Mouse (Mus musculus) embryonic facial prominence, embryonic 15.5 days (tissue): Measurements from ENCODE around the gene Tek. TPM values are rescaled to one million over a fixed set of nuclear protein-coding genes. Genes with fewer than 3 reads are reported as not detected.
"Not testable (repeated sequence)": the region's sequence is repeated elsewhere in the genome, so short reads cannot be mapped to it uniquely, and the experiment has no call there.

ENCODE experiments used
- ATAC-seq: fragments of 200-750 bp; cut with Nextera tagmentation; 2 replicates; pipeline ENCODE4 v1.8.0; 2017; ENCODE audit warnings: low read depth, moderate TSS enrichment; ENCODE audit not compliant: insufficient number of reproducible peaks, low FRiP score, low TSS enrichment
- H3K27ac ChIP-seq: fragments of 300-500 bp; sonication (generic); replicated peaks from 2 replicates; pipeline ENCODE4 v1.5.1; 2015; ENCODE audit warnings: mild to moderate bottlenecking, inconsistent platforms
- H3K27me3 ChIP-seq: fragments of 300-500 bp; sonication (generic); 2 replicates; pipeline ENCODE4 v1.6.1; 2015; ENCODE audit warnings: inconsistent platforms
- H3K36me3 ChIP-seq: fragments of 300-500 bp; sonication (generic); 2 replicates; pipeline ENCODE4 v1.6.1; 2015; ENCODE audit warnings: mild to moderate bottlenecking, inconsistent platforms
- H3K4me1 ChIP-seq: fragments of 300-500 bp; sonication (generic); 2 replicates; pipeline ENCODE4 v1.6.1; 2015; ENCODE audit warnings: inconsistent platforms
- H3K4me2 ChIP-seq: fragments of 300-500 bp; sonication (generic); replicated peaks from 2 replicates; pipeline ENCODE4 v1.6.1; 2015; ENCODE audit warnings: mild to moderate bottlenecking, inconsistent platforms
- H3K4me3 ChIP-seq: fragments of 300-500 bp; sonication (generic); replicated peaks from 2 replicates; pipeline ENCODE4 v1.5.1; 2015; ENCODE audit warnings: mild to moderate bottlenecking, inconsistent platforms
- H3K9ac ChIP-seq: fragments of 300-500 bp; sonication (generic); 2 replicates; pipeline ENCODE4 v1.6.1; 2015; ENCODE audit warnings: inconsistent platforms
- H3K9me3 ChIP-seq: fragments of 300-500 bp; sonication (generic); replicated peaks from 2 replicates; pipeline ENCODE4 v1.6.1; 2016; ENCODE audit warnings: inconsistent platforms
- WGBS: fragments of 180-500 bp; shearing (Covaris S2); methylation state at CpG from one replicate; pipeline ENCODE4 v1.1.7; 2015; 5-methylcytosine and 5-hydroxymethylcytosine counted together
- polyA plus RNA-seq: library from polyadenylated mRNA; unstranded; fragments of >200 nt; fragmentation: Nextera tagmentation; extraction: Ambion mirVana; gene quantifications from 2 replicates; pipeline ENCODE4 v1.2.1, GENCODE M21; 2015

The Tek gene
- 13.1 and 14.8 TPM in 2 replicates for polyA plus RNA-seq

DNA sequence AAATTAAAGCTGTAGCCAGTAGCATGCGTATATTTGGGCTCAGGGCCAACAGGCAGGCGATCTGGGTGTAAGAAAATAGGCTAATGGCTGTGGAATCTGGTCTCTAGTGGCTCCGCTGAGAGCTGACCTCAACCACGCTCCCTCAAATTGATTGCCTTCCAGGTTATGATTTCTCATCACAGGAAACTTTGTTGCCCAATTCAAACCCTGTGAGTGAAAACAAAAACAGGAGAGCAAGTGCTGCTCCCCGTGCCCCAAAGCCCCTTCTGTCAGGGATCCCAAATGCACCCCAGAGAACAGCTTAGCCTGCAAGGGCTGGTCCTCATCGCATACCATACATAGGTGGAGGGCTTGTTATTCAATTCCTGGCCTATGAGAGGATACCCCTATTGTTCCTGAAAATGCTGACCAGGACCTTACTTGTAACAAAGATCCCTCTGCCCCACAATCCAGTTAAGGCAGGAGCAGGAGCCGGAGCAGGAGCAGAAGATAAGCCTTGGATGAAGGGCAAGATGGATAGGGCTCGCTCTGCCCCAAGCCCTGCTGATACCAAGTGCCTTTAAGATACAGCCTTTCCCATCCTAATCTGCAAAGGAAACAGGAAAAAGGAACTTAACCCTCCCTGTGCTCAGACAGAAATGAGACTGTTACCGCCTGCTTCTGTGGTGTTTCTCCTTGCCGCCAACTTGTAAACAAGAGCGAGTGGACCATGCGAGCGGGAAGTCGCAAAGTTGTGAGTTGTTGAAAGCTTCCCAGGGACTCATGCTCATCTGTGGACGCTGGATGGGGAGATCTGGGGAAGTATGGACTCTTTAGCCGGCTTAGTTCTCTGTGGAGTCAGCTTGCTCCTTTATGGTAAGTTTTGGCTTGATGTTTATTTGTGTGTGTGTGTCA is at the start of gene Tek:
Gene Tek, plus strand, starts transcription at position 452 of the 894 bp plus-strand sequence.
- Histone ChIP-seq H3K4me1 (peaks cover 7% of the 10 kb centered on the region), H3K36me3 (no peaks in the 10 kb centered on the region), H3K27ac (no peak within 1 kb of the TSS; the same call in 1 of the 2 replicates), H3K9me3 (no peaks in the 10 kb centered on the region), H3K4me3 (peak within 1 kb of the TSS; percentile 22), H3K4me2 (no peak within 1 kb of the TSS), H3K27me3 (no peaks in the 10 kb centered on the region), H3K9ac (no peak within 1 kb of the TSS)
- 56% methylated on average over 16 of the region's 16 CpGs for WGBS
- ATAC-seq, result no peak

DNA sequence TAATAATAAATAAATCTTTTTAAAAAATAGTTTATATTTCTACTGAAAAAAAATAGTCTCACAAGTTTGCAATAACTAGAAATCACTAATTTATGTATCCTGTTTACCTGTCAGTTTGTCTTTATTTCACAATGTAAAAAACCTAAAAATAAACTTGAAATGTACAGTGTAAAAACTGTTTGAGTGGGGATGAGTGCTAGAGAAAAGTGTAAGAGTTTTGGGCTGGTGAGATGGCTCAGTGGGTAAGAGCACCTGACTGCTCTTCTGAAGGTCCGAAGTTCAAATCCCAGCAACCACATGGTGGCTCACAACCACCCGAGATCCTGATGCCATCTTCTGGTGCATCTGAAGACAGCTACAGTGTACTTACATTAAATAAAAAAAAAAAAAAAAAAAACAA is 49.3 kb upstream of the Tek start:
- not testable (repeated sequence) for H3K9me3 ChIP-seq, H3K4me1 ChIP-seq, H3K4me2 ChIP-seq, H3K27me3 ChIP-seq, ATAC-seq, H3K27ac ChIP-seq, H3K4me3 ChIP-seq, H3K9ac ChIP-seq
- H3K36me3 ChIP-seq, result peaks cover 20% of the 10 kb centered on the region; the same call in 1 of the 2 replicates
- 79% methylated on average over 2 of the region's 2 CpGs for WGBS

DNA sequence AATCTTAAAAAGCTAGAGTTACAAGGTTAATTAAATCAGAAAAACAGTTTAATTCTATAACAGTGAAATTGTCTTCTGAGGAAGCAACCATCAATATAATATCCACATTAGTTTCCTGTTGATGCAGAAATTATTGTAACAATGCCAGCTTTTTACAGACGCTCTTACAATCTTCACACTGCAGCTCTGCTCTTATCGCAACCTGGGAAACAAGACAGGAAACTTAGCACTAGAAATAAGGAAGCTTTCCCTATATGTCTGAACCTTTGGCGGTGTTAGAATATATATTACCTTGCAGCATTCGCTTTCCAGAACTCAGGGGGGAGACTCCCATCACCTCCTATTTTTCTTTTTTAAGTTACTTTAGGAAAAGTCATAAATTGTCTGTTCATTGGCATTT is 48.0 kb upstream of the Tek start:
- WGBS, result 82% methylated on average over 4 of the region's 4 CpGs
- no peak for ATAC-seq
- Histone ChIP-seq H3K4me3 (no peak overlapping the region), H3K27ac (no peak overlapping the region), H3K4me1 (no peaks in the 10 kb centered on the region), H3K36me3 (peaks cover 20% of the 10 kb centered on the region; the same call in 1 of the 2 replicates), H3K9ac (no peak overlapping the region), H3K9me3 (no peaks in the 10 kb centered on the region), H3K27me3 (no peaks in the 10 kb centered on the region), H3K4me2 (no peak overlapping the region)

DNA sequence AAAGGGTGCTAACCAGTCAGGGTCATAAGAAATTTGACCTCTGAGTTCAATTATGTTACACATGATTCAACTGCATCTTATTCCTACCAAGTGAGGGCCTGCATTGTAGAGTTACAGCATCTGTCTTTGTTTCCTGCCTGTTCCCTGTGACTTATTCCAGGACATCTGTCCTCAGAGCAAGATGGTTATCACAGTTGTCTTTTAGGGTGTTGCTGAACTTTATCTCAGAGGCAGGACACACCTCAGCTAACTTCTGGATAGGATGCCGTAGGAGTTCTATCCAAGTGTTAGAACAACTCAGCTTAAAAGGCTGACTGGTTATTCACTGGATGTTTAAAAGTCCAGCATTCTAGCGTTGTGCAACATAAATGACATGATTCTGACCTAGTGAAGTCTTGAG is 46.9 kb upstream of the Tek start:
- 85% methylated on average over 2 of the region's 2 CpGs for WGBS
- no peaks in the 10 kb centered on the region for H3K4me1 ChIP-seq
- H3K9me3 ChIP-seq, result no peaks in the 10 kb centered on the region
- ATAC-seq, result no peak
- no peak overlapping the region for H3K9ac ChIP-seq
- H3K27ac ChIP-seq, result no peak overlapping the region
- no peak overlapping the region for H3K4me3 ChIP-seq
- peaks cover 16% of the 10 kb centered on the region; the same call in 1 of the 2 replicates for H3K36me3 ChIP-seq
- H3K4me2 ChIP-seq, result no peak overlapping the region
- H3K27me3 ChIP-seq, result no peaks in the 10 kb centered on the region

DNA sequence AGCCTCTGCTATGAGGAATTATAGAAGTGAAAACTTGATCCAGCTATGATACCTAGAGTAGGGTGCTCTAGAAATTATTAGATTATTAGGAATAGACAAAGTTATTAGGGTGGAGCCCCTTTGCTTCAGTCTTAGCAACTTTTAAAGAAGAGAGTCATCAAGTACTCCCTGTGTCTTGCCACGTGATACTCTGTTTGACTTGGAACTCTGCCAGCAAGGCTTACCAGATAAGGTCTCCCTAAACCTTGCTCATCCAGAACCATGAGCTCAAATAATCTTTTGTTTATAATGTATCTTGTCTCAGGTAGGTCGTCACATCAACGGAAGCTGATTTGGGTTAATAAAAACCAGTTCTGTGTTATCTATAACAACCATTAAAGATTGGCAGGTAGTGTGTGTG is 42.7 kb upstream of the Tek start:
- no peaks in the 10 kb centered on the region for H3K4me1 ChIP-seq
- H3K4me2 ChIP-seq, result no peak overlapping the region
- H3K9ac ChIP-seq, result no peak overlapping the region
- no peaks in the 10 kb centered on the region for H3K27me3 ChIP-seq
- ATAC-seq, result no peak
- H3K27ac ChIP-seq, result no peak overlapping the region
- no peaks in the 10 kb centered on the region for H3K36me3 ChIP-seq
- H3K4me3 ChIP-seq, result no peak overlapping the region
- 73% methylated on average over 3 of the region's 3 CpGs for WGBS
- no peaks in the 10 kb centered on the region for H3K9me3 ChIP-seq

DNA sequence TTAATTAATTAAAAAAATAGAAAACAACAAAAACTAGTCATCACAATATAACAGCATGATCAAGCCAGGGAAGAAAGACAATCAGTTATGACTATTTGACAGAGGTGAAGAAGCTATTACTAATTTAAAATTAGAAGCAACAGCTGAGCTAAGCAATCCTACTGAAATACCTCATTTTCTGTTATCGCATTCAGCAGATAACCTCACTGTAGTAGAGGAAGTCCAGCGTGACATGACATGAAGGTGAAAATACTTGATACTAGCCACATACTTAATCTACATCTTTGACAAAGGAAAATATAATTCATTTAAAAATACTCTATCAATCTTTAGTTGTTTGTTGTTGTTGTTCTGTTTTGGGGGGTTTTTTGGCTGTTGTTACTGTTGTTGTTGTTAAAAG is 28.1 kb upstream of the Tek start:
- Histone ChIP-seq H3K4me3 (no peak overlapping the region), H3K27ac (no peak overlapping the region), H3K36me3 (no peaks in the 10 kb centered on the region), H3K4me2 (no peak overlapping the region), H3K9ac (no peak overlapping the region), H3K27me3 (no peaks in the 10 kb centered on the region), H3K4me1 (no peaks in the 10 kb centered on the region), H3K9me3 (no peaks in the 10 kb centered on the region)
- 95% methylated on average over 2 of the region's 2 CpGs for WGBS
- ATAC-seq, result no peak

DNA sequence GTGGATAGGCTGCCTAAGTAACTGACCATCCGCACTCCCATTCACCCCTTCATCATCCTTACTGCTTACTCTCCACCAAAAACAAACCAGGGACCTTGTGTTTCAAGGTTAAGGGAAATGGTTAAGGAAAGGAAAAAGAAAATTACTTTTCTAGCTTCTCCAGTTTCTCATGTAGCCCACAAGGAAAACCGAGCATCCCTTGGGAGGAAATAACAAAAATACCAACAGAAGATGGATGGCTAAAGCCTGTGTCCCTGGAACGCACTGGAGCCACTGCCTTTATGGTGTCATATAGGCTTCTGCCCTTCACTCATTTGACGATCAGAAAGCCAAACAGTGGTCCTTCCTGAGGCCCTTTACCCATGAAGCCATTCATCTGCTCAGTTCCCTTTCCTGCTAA is 27.7 kb upstream of the Tek start:
- Histone ChIP-seq H3K4me2 (no peak overlapping the region), H3K4me1 (no peaks in the 10 kb centered on the region), H3K4me3 (no peak overlapping the region), H3K9ac (no peak overlapping the region), H3K27me3 (no peaks in the 10 kb centered on the region), H3K27ac (no peak overlapping the region), H3K36me3 (no peaks in the 10 kb centered on the region), H3K9me3 (no peaks in the 10 kb centered on the region)
- no peak for ATAC-seq
- 55% methylated on average over 4 of the region's 4 CpGs for WGBS

DNA sequence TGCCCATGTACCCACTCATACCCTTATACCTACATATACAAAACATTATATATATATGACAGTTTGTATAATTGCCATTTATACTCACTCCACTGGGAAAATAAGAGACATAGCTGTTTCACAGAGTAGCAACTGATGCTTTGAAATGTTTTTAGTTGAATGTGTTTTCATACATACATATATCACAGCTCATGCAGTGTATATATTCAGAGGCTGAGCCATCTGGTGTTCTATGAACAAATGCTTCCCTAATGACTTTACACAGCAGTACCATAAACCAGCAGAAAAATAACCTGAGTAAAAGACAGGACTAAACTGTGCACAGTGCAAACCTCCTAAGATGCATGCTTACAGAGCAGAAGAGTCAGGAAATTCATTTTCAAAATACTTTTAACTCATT is 25.3 kb upstream of the Tek start:
- H3K9ac ChIP-seq, result no peak overlapping the region
- no peaks in the 10 kb centered on the region for H3K4me1 ChIP-seq
- no peak overlapping the region for H3K4me3 ChIP-seq
- no peak overlapping the region for H3K4me2 ChIP-seq
- H3K27me3 ChIP-seq, result no peaks in the 10 kb centered on the region
- no peak overlapping the region for H3K27ac ChIP-seq
- no peaks in the 10 kb centered on the region for H3K9me3 ChIP-seq
- H3K36me3 ChIP-seq, result no peaks in the 10 kb centered on the region
- ATAC-seq, result no peak

DNA sequence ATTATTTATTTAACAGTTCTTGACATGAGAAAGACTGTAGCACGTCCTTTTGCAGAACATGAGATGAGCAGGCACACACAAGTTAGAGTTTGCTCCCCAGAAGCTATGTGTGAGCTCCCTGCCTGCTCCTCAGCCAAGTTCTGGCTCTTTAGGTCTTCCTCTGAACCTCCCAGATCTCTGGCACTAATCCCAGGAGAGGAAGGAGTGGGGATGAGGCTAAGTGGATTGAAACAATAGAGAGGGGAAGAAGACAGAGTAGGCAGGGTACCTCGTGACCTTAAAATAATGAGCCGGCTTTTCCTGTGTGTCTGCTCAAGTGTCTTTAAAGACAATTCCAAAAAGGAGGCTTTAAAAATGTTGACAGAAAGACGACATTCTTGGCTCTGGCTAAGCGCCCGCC is 23.9 kb upstream of the Tek start:
- 38% methylated on average over 6 of the region's 6 CpGs for WGBS
- Histone ChIP-seq H3K27ac (peak overlapping the region; percentile 63; the same call in 1 of the 2 replicates), H3K4me2 (no peak overlapping the region), H3K9ac (no peak overlapping the region), H3K9me3 (no peaks in the 10 kb centered on the region), H3K4me3 (no peak overlapping the region), H3K4me1 (no peaks in the 10 kb centered on the region), H3K27me3 (no peaks in the 10 kb centered on the region), H3K36me3 (no peaks in the 10 kb centered on the region)
- no peak for ATAC-seq

DNA sequence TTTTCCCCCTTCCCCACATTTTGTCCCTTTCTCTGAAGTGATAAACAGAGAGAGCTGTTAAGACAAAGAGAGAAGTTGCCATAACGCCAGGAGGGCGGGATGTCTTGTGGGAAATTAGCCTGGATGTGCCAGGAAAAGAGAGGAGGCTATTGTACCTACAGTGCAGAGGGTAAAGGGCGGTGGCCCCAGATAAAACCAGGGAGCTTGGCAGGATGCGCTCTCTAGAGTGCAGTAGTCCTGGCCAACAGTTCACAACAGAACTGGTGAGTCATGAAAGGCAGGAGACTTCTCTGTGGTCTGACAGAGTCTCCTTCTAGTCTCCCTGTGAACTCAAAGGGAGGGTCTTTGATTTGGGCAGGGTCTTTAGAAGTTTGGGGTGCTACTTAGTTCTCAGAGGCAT is 13.3 kb upstream of the Tek start:
- H3K4me1 ChIP-seq, result no peaks in the 10 kb centered on the region

DNA sequence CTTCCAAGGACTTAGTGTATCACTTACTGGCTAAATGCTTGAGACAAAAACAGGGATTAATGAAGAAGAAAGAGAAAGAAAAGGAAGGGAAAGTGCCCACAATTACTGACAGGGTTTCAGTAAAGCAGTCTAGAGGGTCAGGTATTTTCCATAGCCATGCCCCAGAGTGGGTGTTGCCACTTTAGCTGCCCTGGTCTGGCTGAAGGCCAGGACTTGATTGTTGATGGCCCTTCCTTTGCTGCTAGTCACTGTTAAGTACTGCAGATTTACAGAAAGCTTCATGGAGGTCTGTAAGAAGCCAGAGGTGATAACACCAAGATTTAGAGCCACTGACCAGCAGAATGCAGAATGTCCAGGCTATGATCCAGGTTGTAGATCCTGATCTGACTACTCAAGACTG is 6.4 kb upstream of the Tek start:
- no peaks in the 10 kb centered on the region for H3K9me3 ChIP-seq
- H3K27me3 ChIP-seq, result no peaks in the 10 kb centered on the region
- H3K36me3 ChIP-seq, result no peaks in the 10 kb centered on the region
- H3K27ac ChIP-seq, result no peak overlapping the region
- no peak overlapping the region for H3K4me2 ChIP-seq
- H3K9ac ChIP-seq, result no peak overlapping the region
- no peaks in the 10 kb centered on the region for H3K4me1 ChIP-seq
- H3K4me3 ChIP-seq, result no peak overlapping the region
- ATAC-seq, result no peak

More for the DNA sequence above, 13.3 kb upstream of the Tek start:
- no peaks in the 10 kb centered on the region for H3K36me3 ChIP-seq
- H3K9me3 ChIP-seq, result no peaks in the 10 kb centered on the region
- H3K4me2 ChIP-seq, result no peak overlapping the region
- H3K27ac ChIP-seq, result no peak overlapping the region
- no peak overlapping the region for H3K9ac ChIP-seq
- 66% methylated on average over 4 of the region's 4 CpGs for WGBS
- no peaks in the 10 kb centered on the region for H3K27me3 ChIP-seq
- H3K4me3 ChIP-seq, result no peak overlapping the region
- ATAC-seq, result no peak
